Mouse (Mus musculus) CH12.LX (cell line): Measurements from ENCODE around the gene Dhx30.

Source experiments
- CHD1 ChIP-seq: IDR thresholded peaks from 2 replicates; pipeline ENCODE4 v1.6.1; 2012; ENCODE audit warnings: low read depth, low read length, improper control_type of control experiment, inconsistent platforms
- CTCF ChIP-seq, 2 experiments: IDR thresholded peaks in 1 of 2; conservative IDR thresholded peaks in 1 of 2; 2 replicates each; pipeline ENCODE4 v1.5.1; 2011 to 2012; ENCODE audit warnings: low read depth in 2 of 2, low read length in 2 of 2, improper control_type of control experiment in 1 of 2, inconsistent platforms in 1 of 2, mild to moderate bottlenecking in 1 of 2, moderate library complexity in 1 of 2
- EP300 ChIP-seq: IDR thresholded peaks from 2 replicates; pipeline ENCODE4 v1.6.1; 2011; ENCODE audit warnings: low read length, improper control_type of control experiment
- HCFC1 ChIP-seq: IDR thresholded peaks from 2 replicates; pipeline ENCODE4 v1.6.1; 2012; ENCODE audit warnings: low read depth, mild to moderate bottlenecking, inconsistent platforms, low read length, improper control_type of control experiment
- MYC ChIP-seq: IDR thresholded peaks from 2 replicates; pipeline ENCODE4 v1.6.1; 2011; ENCODE audit warnings: low read depth, mild to moderate bottlenecking, improper control_type of control experiment, low read length
- PAX5 ChIP-seq: IDR thresholded peaks from 2 replicates; pipeline ENCODE4 v1.6.1; 2012; ENCODE audit warnings: low read length, inconsistent platforms, mixed read lengths
- POLR2A ChIP-seq: IDR thresholded peaks from 2 replicates; pipeline ENCODE4 v1.6.1; 2011; ENCODE audit warnings: low read depth, mild to moderate bottlenecking, improper control_type of control experiment, low read length
- POLR2AphosphoS2 ChIP-seq: IDR thresholded peaks from 2 replicates; pipeline ENCODE4 v1.6.1; 2011; ENCODE audit warnings: low read depth, low read length, improper control_type of control experiment
- RCOR1 ChIP-seq: conservative IDR thresholded peaks from 2 replicates; pipeline ENCODE4 v1.6.1; 2012; ENCODE audit warnings: low read depth, mild to moderate bottlenecking, inconsistent platforms, low read length, improper control_type of control experiment
- SIN3A ChIP-seq: IDR thresholded peaks from 2 replicates; pipeline ENCODE4 v1.6.1; 2012; ENCODE audit warnings: low read length, improper control_type of control experiment, inconsistent platforms
- SMC3 ChIP-seq: IDR thresholded peaks from 2 replicates; pipeline ENCODE4 v1.6.1; 2011; ENCODE audit warnings: low read depth, low read length, improper control_type of control experiment
- UBTF ChIP-seq: IDR thresholded peaks from 2 replicates; pipeline ENCODE4 v1.6.1; 2012; ENCODE audit warnings: low read depth, mild to moderate bottlenecking, inconsistent platforms, low read length, improper control_type of control experiment, moderate library complexity
- USF2 ChIP-seq: conservative IDR thresholded peaks from 2 replicates; pipeline ENCODE4 v1.6.1; 2011; ENCODE audit warnings: low read depth, low read length, improper control_type of control experiment
- ZMIZ1 ChIP-seq: IDR thresholded peaks from 2 replicates; pipeline ENCODE4 v1.6.1; 2012; ENCODE audit warnings: low read depth, mild to moderate bottlenecking, inconsistent platforms, low read length, improper control_type of control experiment

DNA sequence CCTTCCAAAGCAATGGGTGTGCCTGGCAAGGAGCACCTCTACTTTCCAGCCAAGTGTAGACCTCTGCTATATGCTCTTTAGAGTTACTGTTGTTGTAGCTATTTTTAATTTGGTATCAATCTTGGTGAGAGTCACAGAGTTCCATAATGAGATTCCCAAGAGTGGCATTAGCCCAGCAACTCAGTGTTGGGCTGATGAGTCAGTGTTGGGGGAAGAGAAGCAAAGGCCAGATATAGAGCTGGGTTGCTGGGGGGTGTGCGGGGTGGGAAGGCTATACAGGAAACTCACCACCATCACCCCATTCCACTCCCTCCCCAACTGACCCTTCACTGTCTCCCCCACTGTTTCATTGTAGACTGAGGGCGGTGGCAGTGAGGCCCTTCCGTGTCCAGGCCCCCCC lies 36.6 kb downstream of the Dhx30 start:
- TF ChIP-seq SMC3 (no peak), HCFC1 (no peak), CHD1 (no peak), POLR2A (no peak), CTCF (conservative IDR thresholded peaks at IDR 0.05 in 1 of 2, IDR thresholded peaks at IDR 0.05 in 1 of 2; ENCODE audit: low read depth in 2 of 2, low read length in 2 of 2) (no peak), USF2 (no peak), UBTF (no peak), POLR2AphosphoS2 (no peak), SIN3A (no peak), MYC (no peak), EP300 (no peak), RCOR1 (no peak), PAX5 (no peak), ZMIZ1 (no peak)
